Mouse (Mus musculus) forebrain, postnatal 0 days (tissue): ENCODE measurements around the gene Ppfibp1. TPM values are rescaled to one million over a fixed set of nuclear protein-coding genes. Genes with fewer than 3 reads are reported as not detected.

ENCODE experiments used
- ATAC-seq: fragments of 200-750 bp; cut with Nextera tagmentation; 2 replicates; pipeline ENCODE4 v1.8.0; 2017; ENCODE audit warnings: mild to moderate bottlenecking, moderate library complexity
- DNase-seq: peaks from one replicate; pipeline ENCODE4 v3.0.0-alpha.2; 2015
- H3K27ac ChIP-seq: fragments of 300-500 bp; sonication (generic); 2 replicates; pipeline ENCODE4 v1.5.1; 2014; ENCODE audit warnings: low read depth, mild to moderate bottlenecking, antibody characterized with exemption, low read length, moderate library complexity, mixed read lengths
- H3K27me3 ChIP-seq: fragments of 300-500 bp; sonication (generic); 2 replicates; pipeline ENCODE4 v1.6.1; 2014; ENCODE audit warnings: mild to moderate bottlenecking, low read length, mixed read lengths; ENCODE audit not compliant: insufficient read depth
- H3K36me3 ChIP-seq: fragments of 300-500 bp; sonication (generic); 2 replicates; pipeline ENCODE4 v1.6.1; 2014; ENCODE audit warnings: mild to moderate bottlenecking, moderate library complexity; ENCODE audit not compliant: insufficient read depth
- H3K4me1 ChIP-seq: fragments of 300-500 bp; sonication (generic); 2 replicates; pipeline ENCODE4 v1.6.1; 2014; ENCODE audit warnings: antibody characterized with exemption; ENCODE audit not compliant: insufficient read depth
- H3K4me2 ChIP-seq: fragments of 300-500 bp; sonication (generic); 2 replicates; pipeline ENCODE4 v1.6.1; 2014; ENCODE audit warnings: low read depth, mild to moderate bottlenecking, moderate library complexity
- H3K4me3 ChIP-seq: fragments of 300-500 bp; sonication (generic); 2 replicates; pipeline ENCODE4 v1.5.1; 2014; ENCODE audit warnings: low read depth, low read length, mixed read lengths
- H3K9ac ChIP-seq: fragments of 300-500 bp; sonication (generic); 2 replicates; pipeline ENCODE4 v1.6.1; 2014; ENCODE audit warnings: mild to moderate bottlenecking
- H3K9me3 ChIP-seq: fragments of 300-500 bp; sonication (generic); 2 replicates; pipeline ENCODE4 v1.6.1; 2016; ENCODE audit warnings: low read length
- CTCF ChIP-seq: sonication (generic); IDR thresholded peaks from 2 replicates; pipeline ENCODE4 v1.5.1; 2016; ENCODE audit warnings: antibody characterized with exemption, control low read depth, low read depth
- WGBS: fragments of 180-500 bp; shearing (Covaris S2); extraction: QIAGEN DNeasy Blood & Tissue Kit; methylation state at CpG from one replicate; pipeline ENCODE4 v1.1.7; 2014; 5-methylcytosine and 5-hydroxymethylcytosine counted together
- polyA plus RNA-seq: library from polyadenylated mRNA; unstranded; fragments of >200 nt; fragmentation: Nextera tagmentation; extraction: Ambion mirVana; gene quantifications from 2 replicates; pipeline ENCODE4 v1.2.1, GENCODE M21; 2015
- total RNA-seq: library from RNA; depleted of rRNA; stranded (reverse); fragments of >200 nt; gene quantifications from 2 replicates; pipeline ENCODE4 v1.2.3, GENCODE M21; 2014; rRNA removed

Ppfibp1 gene
- total and polyA plus RNA-seq, 2 experiments from 2014 or later: 23.8 to 33.0 TPM

DNA sequence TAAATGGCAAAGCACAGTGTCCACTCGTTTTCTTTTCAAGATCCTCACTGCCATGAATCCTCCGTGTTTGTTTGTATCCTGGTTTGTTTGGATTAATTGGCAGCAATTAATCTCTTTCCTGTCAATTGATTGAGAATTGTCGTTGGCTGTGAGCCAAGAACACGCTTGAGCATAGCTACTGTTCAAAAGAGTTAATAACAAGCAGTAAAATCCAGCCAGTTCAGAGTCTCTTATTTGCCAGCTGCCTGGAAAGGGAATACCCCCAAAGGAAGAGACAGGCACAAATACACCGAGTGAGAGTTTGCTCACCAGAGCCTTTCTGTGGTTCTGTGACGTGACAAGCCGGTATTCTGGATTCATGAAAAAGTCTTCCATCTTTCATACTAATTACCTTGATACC is 173.7 kb downstream of the Ppfibp1 start:
- no peak overlapping the region for H3K9ac ChIP-seq
- DNase-seq (peak; percentile 65), ATAC-seq (peak; percentile 68; the same call in 1 of the 2 replicates)
- H3K4me2 ChIP-seq: no peak overlapping the region
- H3K27ac ChIP-seq: no peak overlapping the region
- H3K4me3 ChIP-seq: no peak overlapping the region
- WGBS: 21% methylated on average over 7 of the region's 7 CpGs
- H3K9me3 ChIP-seq: no peaks in the 10 kb centered on the region
- H3K36me3 ChIP-seq: peaks cover 27% of the 10 kb centered on the region
- no peaks in the 10 kb centered on the region for H3K4me1 ChIP-seq
- TF ChIP-seq CTCF: no peak
- no peaks in the 10 kb centered on the region for H3K27me3 ChIP-seq

DNA sequence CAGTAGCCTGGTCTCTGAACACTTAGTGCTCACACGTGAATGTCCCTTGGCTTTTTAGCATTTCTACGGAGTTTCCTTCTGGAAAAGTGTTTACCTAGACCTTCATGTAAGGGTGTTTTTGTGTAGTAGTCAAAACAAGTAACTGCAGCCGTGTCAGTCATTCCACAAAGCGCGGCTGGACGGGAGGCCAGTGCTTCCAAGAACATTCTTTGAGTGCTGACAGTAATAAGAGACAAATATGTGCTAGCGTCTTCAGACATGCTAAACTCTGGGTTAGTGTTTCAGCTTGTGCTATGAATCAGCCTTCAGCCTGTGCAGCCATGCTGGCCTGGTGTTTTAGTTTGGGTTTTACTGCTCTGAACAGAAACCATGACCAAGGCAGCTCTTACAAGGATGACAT is 174.4 kb downstream of the Ppfibp1 start:
- Histone ChIP-seq H3K4me3 (no peak overlapping the region), H3K4me1 (no peaks in the 10 kb centered on the region), H3K27me3 (no peaks in the 10 kb centered on the region), H3K36me3 (peaks cover 33% of the 10 kb centered on the region), H3K4me2 (no peak overlapping the region), H3K9me3 (no peaks in the 10 kb centered on the region), H3K27ac (no peak overlapping the region), H3K9ac (no peak overlapping the region)
- DNase-seq (no peak), ATAC-seq (no peak)
- no peak for TF ChIP-seq CTCF
- WGBS: 75% methylated on average over 7 of the region's 7 CpGs

DNA sequence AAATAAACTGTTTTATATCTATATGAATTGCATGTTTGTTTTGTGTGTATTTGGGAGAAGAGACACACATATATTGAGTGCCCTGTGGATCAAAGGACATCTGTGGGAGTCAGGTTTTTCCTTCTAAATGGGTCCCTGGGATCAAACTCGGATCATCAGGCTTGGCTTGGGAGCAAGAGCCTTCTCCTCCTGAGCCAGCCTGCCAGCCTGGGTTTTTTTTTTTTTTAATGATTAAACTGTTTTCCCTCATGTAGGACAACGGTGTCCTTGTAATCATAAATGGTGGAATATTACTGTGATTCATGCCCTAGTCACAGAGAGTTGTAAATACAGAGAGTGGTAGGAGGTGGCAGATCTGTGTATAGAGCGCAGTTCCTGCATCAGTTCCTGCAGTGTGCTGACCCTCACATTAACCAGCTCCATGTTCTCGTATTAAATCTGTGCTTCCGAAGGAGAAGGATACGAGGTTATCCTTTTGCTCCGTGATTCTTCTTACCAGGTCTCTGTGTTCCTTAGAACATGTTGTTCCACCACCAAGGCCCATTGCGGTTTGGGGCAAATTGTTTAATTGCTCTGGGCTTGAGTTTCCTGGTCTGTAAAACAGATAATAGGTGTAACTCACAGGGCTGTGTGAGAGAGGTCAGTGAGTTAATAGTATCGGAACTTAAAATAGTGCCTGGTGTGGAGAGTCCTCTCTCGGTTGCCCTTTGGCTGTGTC is 176.1 kb downstream of the Ppfibp1 start:
- 94% methylated on average over 10 of the region's 10 CpGs for WGBS
- Histone ChIP-seq H3K27ac (no peak overlapping the region), H3K9me3 (no peaks in the 10 kb centered on the region), H3K36me3 (peaks cover 28% of the 10 kb centered on the region), H3K9ac (no peak overlapping the region), H3K27me3 (no peaks in the 10 kb centered on the region), H3K4me3 (no peak overlapping the region), H3K4me1 (no peaks in the 10 kb centered on the region), H3K4me2 (no peak overlapping the region)
- DNase-seq (no peak), ATAC-seq (no peak)
- no peak for TF ChIP-seq CTCF

DNA sequence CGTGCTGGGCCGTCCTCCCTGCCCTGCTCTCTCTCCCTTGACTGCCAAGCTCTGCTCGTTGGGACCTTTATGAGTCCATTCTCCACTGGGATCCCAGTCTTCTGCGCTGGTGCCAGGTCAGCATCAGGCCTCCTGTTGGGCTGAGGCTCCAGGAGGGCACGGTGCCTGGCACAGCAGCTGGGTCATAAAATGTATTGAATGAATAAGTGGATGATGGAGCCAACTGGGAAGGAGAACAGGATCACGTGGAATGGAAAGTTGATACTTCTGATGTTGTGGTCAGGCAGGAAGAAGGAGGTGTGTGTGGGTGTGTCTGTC is 176.6 kb downstream of the Ppfibp1 start:
- Histone ChIP-seq H3K4me2 (no peak overlapping the region), H3K27ac (no peak overlapping the region), H3K9me3 (no peaks in the 10 kb centered on the region), H3K27me3 (no peaks in the 10 kb centered on the region), H3K4me1 (no peaks in the 10 kb centered on the region), H3K36me3 (peaks cover 33% of the 10 kb centered on the region), H3K4me3 (no peak overlapping the region), H3K9ac (no peak overlapping the region)
- WGBS: 90% methylated on average over 6 of the region's 6 CpGs
- ATAC-seq (no peak), DNase-seq (no peak)
- TF ChIP-seq CTCF: no peak

DNA sequence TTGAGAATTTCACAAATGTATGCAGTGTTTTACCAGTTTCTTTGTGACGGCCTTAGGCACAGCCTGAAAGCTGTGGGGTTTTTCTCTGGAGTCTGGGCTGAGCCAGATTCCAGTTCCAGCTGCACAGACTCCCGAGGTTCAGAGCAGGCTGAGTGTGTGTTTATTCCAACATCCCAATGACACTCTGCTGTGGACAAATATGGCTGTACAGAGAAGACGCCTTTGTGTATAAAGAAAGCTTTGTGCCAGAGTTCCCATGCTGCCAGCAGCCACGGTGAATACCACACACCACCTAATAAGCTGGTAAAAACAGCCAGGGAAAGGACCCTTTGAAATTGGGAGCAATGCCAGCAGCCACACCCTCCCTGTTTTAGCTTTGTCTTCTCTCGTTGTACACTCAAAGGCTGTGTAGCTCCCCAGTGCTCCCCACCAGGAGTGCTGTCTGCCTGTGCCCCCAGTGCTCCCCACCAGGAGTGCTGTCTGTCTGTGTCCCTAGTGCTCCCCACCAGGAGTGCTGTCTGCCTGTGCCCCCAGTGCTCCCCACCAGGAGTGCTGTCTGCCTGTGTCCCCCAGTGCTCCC is 187.6 kb downstream of the Ppfibp1 start:
- H3K27ac ChIP-seq: peak overlapping the region; percentile 50; the same call in 1 of the 2 replicates
- H3K27me3 ChIP-seq: no peaks in the 10 kb centered on the region
- DNase-seq (peak; percentile 48), ATAC-seq (peak; percentile 91)
- H3K9me3 ChIP-seq: no peaks in the 10 kb centered on the region
- H3K9ac ChIP-seq: no peak overlapping the region
- peaks cover 9% of the 10 kb centered on the region for H3K36me3 ChIP-seq
- no peak overlapping the region for H3K4me3 ChIP-seq
- no peak overlapping the region for H3K4me2 ChIP-seq
- no peaks in the 10 kb centered on the region for H3K4me1 ChIP-seq
- TF ChIP-seq CTCF: peak; percentile 26
- 11% methylated on average over 5 of the region's 5 CpGs for WGBS

DNA sequence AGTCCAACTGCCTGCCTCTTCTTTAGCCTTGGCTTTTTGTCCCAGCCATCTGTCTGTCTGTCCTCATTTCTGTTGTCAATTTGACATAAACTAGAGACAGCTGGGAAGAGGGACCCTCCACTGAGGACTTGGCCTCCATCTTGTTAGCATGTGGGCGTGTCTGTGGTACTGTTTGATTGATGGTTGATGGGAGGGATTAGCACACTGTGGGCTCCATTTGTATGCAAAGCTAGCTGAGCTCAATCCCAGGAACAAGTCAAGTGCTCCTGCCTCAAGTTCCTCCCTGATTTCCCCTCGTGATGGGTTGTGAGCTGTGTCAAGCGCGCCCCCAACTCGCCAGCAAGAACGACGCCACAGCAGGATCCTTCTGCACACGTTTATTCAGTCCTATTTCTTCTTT is 188.6 kb downstream of the Ppfibp1 start:
- Histone ChIP-seq H3K9ac (no peak overlapping the region), H3K9me3 (no peaks in the 10 kb centered on the region), H3K36me3 (no peaks in the 10 kb centered on the region; the same call in 1 of the 2 replicates), H3K27me3 (no peaks in the 10 kb centered on the region), H3K4me1 (no peaks in the 10 kb centered on the region), H3K4me3 (no peak overlapping the region), H3K4me2 (no peak overlapping the region), H3K27ac (no peak overlapping the region)
- WGBS: 75% methylated on average over 8 of the region's 8 CpGs
- DNase-seq (no peak), ATAC-seq (0 out of 2 replicates have a peak, but pooled peaks have one; percentile 26)
- no peak for TF ChIP-seq CTCF

DNA sequence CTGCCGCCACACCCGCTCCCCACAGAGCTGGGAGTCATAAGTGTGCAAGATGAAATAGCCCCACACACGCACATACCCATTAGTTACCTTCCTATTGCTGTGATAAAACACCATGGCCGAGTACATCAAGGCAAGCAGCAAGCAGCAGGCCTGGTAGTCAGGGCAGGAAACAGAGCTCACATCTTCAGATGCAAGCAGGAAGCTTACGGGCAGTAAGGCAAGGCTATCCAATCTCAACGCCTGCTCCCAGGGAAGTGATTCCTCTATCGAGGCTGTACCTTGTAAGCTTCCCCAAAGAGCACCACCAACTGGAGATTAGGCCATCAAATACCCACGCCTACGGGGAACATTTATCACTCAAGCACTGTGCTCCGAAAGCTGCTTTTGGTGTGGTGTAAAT is 191.6 kb downstream of the Ppfibp1 start:
- Histone ChIP-seq H3K9ac (no peak overlapping the region), H3K4me2 (no peak overlapping the region), H3K27ac (no peak overlapping the region), H3K9me3 (no peaks in the 10 kb centered on the region), H3K4me1 (no peaks in the 10 kb centered on the region), H3K36me3 (no peaks in the 10 kb centered on the region; the same call in 1 of the 2 replicates), H3K4me3 (no peak overlapping the region), H3K27me3 (no peaks in the 10 kb centered on the region)
- DNase-seq (no peak), ATAC-seq (no peak)
- WGBS: 95% methylated on average over 10 of the region's 10 CpGs
- TF ChIP-seq CTCF: no peak

Other genes with a start within 250 kb of the Ppfibp1 start
- gene Med21, start 245.9 kb upstream of the Ppfibp1 start, total RNA-seq: 65.2 and 85.3 TPM in 2 replicates
- 112 and 115 TPM in 2 replicates for gene Med21, start 245.9 kb upstream of the Ppfibp1 start, polyA plus RNA-seq
- 41.0 and 51.1 TPM in 2 replicates for gene Tm7sf3, start 245.7 kb upstream of the Ppfibp1 start, total RNA-seq
- gene Tm7sf3, start 245.7 kb upstream of the Ppfibp1 start, polyA plus RNA-seq: 30.5 and 40.6 TPM in 2 replicates
- gene Stk38l, start 163.5 kb upstream of the Ppfibp1 start, total RNA-seq: 7.1 and 7.6 TPM in 2 replicates
- gene Stk38l, start 163.5 kb upstream of the Ppfibp1 start, polyA plus RNA-seq: 8.1 and 11.0 TPM in 2 replicates
- gene Arntl2, start 92.4 kb upstream of the Ppfibp1 start, total RNA-seq: 2.7 and 3.5 TPM in 2 replicates
- gene Arntl2, start 92.4 kb upstream of the Ppfibp1 start, polyA plus RNA-seq: 2.3 and 4.5 TPM in 2 replicates
- gene Smco2, start 38.4 kb upstream of the Ppfibp1 start, total RNA-seq: not detected in 2 replicates
- gene Smco2, start 38.4 kb upstream of the Ppfibp1 start, polyA plus RNA-seq: not detected in 2 replicates
- gene 1700034J05Rik, start 65.9 kb downstream of the Ppfibp1 start, total RNA-seq: not detected in 2 replicates
- gene 1700034J05Rik, start 65.9 kb downstream of the Ppfibp1 start, polyA plus RNA-seq: not detected in 2 replicates
- gene Rep15, start 144.1 kb downstream of the Ppfibp1 start, total RNA-seq: 1.0 and 1.1 TPM in 2 replicates
- 0.35 and 0.74 TPM in 2 replicates for gene Rep15, start 144.1 kb downstream of the Ppfibp1 start, polyA plus RNA-seq
- 12.6 and 20.3 TPM in 2 replicates for gene Mrps35, start 154.3 kb downstream of the Ppfibp1 start, total RNA-seq
- 82.6 and 83.2 TPM in 2 replicates for gene Mrps35, start 154.3 kb downstream of the Ppfibp1 start, polyA plus RNA-seq
- gene Mansc4, start 198.5 kb downstream of the Ppfibp1 start, total RNA-seq: 1.0 and 1.6 TPM in 2 replicates
- gene Mansc4, start 198.5 kb downstream of the Ppfibp1 start, polyA plus RNA-seq: 0.79 and 1.6 TPM in 2 replicates
- gene Klhl42, start 202.9 kb downstream of the Ppfibp1 start, total RNA-seq: 23.9 and 27.8 TPM in 2 replicates
- 4.7 and 6.0 TPM in 2 replicates for gene Klhl42, start 202.9 kb downstream of the Ppfibp1 start, polyA plus RNA-seq